Comparison of ENCODE assay signal across 47 mouse cellular contexts in genomic region chr16:59404798-59405197, GRCm38 (mm10). TPM values are rescaled to one million over a fixed set of nuclear protein-coding genes. Genes with fewer than 3 reads are reported as not detected.
"Had no signal": no experiment of that assay in that cellular context is flagged by ENCODE, and none has a peak within 500 bp of the region (broad histone marks: within the 10 kb centered on the region; RNA-seq: fewer than 3 reads in every experiment).

No protein-coding gene starts in this region.

- H3K27ac ChIP-seq: limb, embryonic 10.5 days; limb, embryonic 12.5 days; limb, embryonic 13.5 days; limb, embryonic 15.5 days; liver, embryonic 12.5 days; liver, embryonic 13.5 days; liver, embryonic 14.5 days; liver, embryonic 15.5 days; lung, embryonic 15.5 days; macrophage; midbrain, embryonic 10.5 days; midbrain, embryonic 12.5 days; midbrain, embryonic 13.5 days; midbrain, embryonic 15.5 days; neural tube, embryonic 12.5 days had no signal

- H3K9me3 ChIP-seq: limb, embryonic 10.5 days; limb, embryonic 12.5 days; limb, embryonic 13.5 days; limb, embryonic 15.5 days; liver, embryonic 12.5 days; liver, embryonic 13.5 days; liver, embryonic 15.5 days; lung, embryonic 15.5 days; megakaryocyte, embryonic 14.5 days; midbrain, embryonic 10.5 days; midbrain, embryonic 12.5 days; midbrain, embryonic 13.5 days; midbrain, embryonic 15.5 days; neural tube, embryonic 12.5 days had no signal

- ATAC-seq: liver, embryonic 12.5 days; liver, postnatal 0 days; lung, postnatal 0 days; midbrain, embryonic 13.5 days; midbrain, embryonic 15.5 days; midbrain, embryonic 16.5 days had no signal

- H3K36me3 ChIP-seq: limb, embryonic 10.5 days; limb, embryonic 12.5 days; limb, embryonic 13.5 days; limb, embryonic 15.5 days; liver, embryonic 12.5 days; liver, embryonic 13.5 days; liver, embryonic 15.5 days; lung, embryonic 15.5 days; midbrain, embryonic 10.5 days; midbrain, embryonic 12.5 days; midbrain, embryonic 13.5 days; midbrain, embryonic 15.5 days; neural tube, embryonic 12.5 days had no signal

- H3K27me3 ChIP-seq: limb, embryonic 12.5 days; limb, embryonic 13.5 days; limb, embryonic 15.5 days; liver, embryonic 12.5 days; liver, embryonic 13.5 days; liver, embryonic 15.5 days; lung, embryonic 15.5 days; megakaryocyte, embryonic 14.5 days; midbrain, embryonic 12.5 days; midbrain, embryonic 13.5 days; midbrain, embryonic 15.5 days; neural tube, embryonic 12.5 days had no signal

- H3K4me3 ChIP-seq: limb, embryonic 10.5 days; limb, embryonic 12.5 days; limb, embryonic 13.5 days; limb, embryonic 15.5 days; liver, embryonic 12.5 days; liver, embryonic 13.5 days; liver, embryonic 15.5 days; lung, embryonic 15.5 days; megakaryocyte, embryonic 14.5 days; midbrain, embryonic 10.5 days; midbrain, embryonic 12.5 days; midbrain, embryonic 13.5 days; midbrain, embryonic 15.5 days; myocyte; neural tube, embryonic 12.5 days had no signal

- DNase-seq: left cerebral cortex, postnatal 4 days; liver; liver, embryonic 13.5 days; liver, postnatal 0 days; lung, adult 18-20 months; lung, adult 2 months; lung, embryonic 14.5 days; lung, postnatal 10 days; lung, postnatal 14 days; lung, postnatal 36 days; lung, postnatal 4 days; midbrain, embryonic 14.5 days had no signal

- H3K4me2 ChIP-seq: limb, embryonic 12.5 days; limb, embryonic 13.5 days; limb, embryonic 15.5 days; liver, embryonic 11.5 days; liver, embryonic 12.5 days; liver, embryonic 13.5 days; liver, embryonic 15.5 days; lung, embryonic 14.5 days; lung, embryonic 15.5 days; midbrain, embryonic 11.5 days; midbrain, embryonic 12.5 days; midbrain, embryonic 13.5 days; midbrain, embryonic 15.5 days; neural tube, embryonic 12.5 days had no signal

- H3K9ac ChIP-seq: limb, embryonic 12.5 days; limb, embryonic 13.5 days; limb, embryonic 15.5 days; liver, embryonic 12.5 days; liver, embryonic 13.5 days; liver, embryonic 14.5 days; liver, embryonic 15.5 days; liver, postnatal 0 days; lung, embryonic 14.5 days; lung, embryonic 15.5 days; midbrain, embryonic 12.5 days; midbrain, embryonic 13.5 days; midbrain, embryonic 15.5 days; neural tube, embryonic 12.5 days had no signal

- H3K4me1 ChIP-seq: limb, embryonic 10.5 days; limb, embryonic 12.5 days; limb, embryonic 13.5 days; limb, embryonic 15.5 days; liver, embryonic 12.5 days; liver, embryonic 13.5 days; liver, embryonic 15.5 days; lung, embryonic 15.5 days; megakaryocyte, embryonic 14.5 days; midbrain, embryonic 10.5 days; midbrain, embryonic 12.5 days; midbrain, embryonic 13.5 days; neural tube, embryonic 12.5 days had no signal

RNA-seq across cellular contexts. Expression of gene Gabrr3, which starts 2.3 kb away (rescaled TPM):
- total RNA-seq: left cerebral cortex, postnatal 4 days; liver, adult 2 months; megakaryocyte progenitor cell, adult 5-6 weeks; megakaryocyte, adult 5-6 weeks; megakaryocyte-erythroid progenitor cell, adult 5-6 weeks; monocyte, adult 5-6 weeks had no signal
- polyA plus RNA-seq: limb, embryonic 15.5 days; liver, adult 2 months; liver, embryonic 11.5 days; liver, embryonic 12.5 days; liver, embryonic 13.5 days; liver, embryonic 14.5 days; liver, embryonic 15.5 days; liver, embryonic 16.5 days; liver, postnatal 0 days; lung, adult 2 months; lung, embryonic 14.5 days; lung, embryonic 15.5 days; lung, embryonic 16.5 days; lung, postnatal 0 days; macrophage; midbrain, embryonic 16.5 days; midbrain, postnatal 0 days; myocyte; neural tube, embryonic 11.5 days; neural tube, embryonic 12.5 days had no signal

RNA-seq across cellular contexts. Expression of gene Olfr209, which starts 41.0 kb away (rescaled TPM):
- total RNA-seq: left cerebral cortex, postnatal 10 days; left cerebral cortex, postnatal 14 days; left cerebral cortex, postnatal 25 days; left cerebral cortex, postnatal 36 days; left cerebral cortex, postnatal 4 days; liver, adult 2 months; megakaryocyte progenitor cell, adult 5-6 weeks; megakaryocyte, adult 5-6 weeks; megakaryocyte-erythroid progenitor cell, adult 5-6 weeks; midbrain, postnatal 0 days; monocyte, adult 5-6 weeks had no signal
- polyA plus RNA-seq: limb, embryonic 10.5 days; limb, embryonic 11.5 days; limb, embryonic 12.5 days; limb, embryonic 13.5 days; limb, embryonic 14.5 days; limb, embryonic 15.5 days; liver, adult 2 months; liver, embryonic 11.5 days; liver, embryonic 12.5 days; liver, embryonic 13.5 days; liver, embryonic 14.5 days; liver, embryonic 15.5 days; liver, embryonic 16.5 days; liver, postnatal 0 days; lung, adult 2 months; lung, embryonic 14.5 days; lung, embryonic 15.5 days; lung, embryonic 16.5 days; lung, postnatal 0 days; macrophage; midbrain, embryonic 10.5 days; midbrain, embryonic 11.5 days; midbrain, embryonic 12.5 days; midbrain, embryonic 13.5 days; midbrain, embryonic 14.5 days; midbrain, embryonic 15.5 days; midbrain, embryonic 16.5 days; midbrain, postnatal 0 days; myocyte; neural tube, embryonic 11.5 days; neural tube, embryonic 12.5 days had no signal

RNA-seq across cellular contexts. Expression of gene Olfr206, which starts 55.8 kb away (rescaled TPM):
- total RNA-seq: left cerebral cortex, postnatal 10 days; left cerebral cortex, postnatal 14 days; left cerebral cortex, postnatal 25 days; left cerebral cortex, postnatal 36 days; left cerebral cortex, postnatal 4 days; liver, adult 2 months; megakaryocyte progenitor cell, adult 5-6 weeks; megakaryocyte, adult 5-6 weeks; megakaryocyte-erythroid progenitor cell, adult 5-6 weeks; midbrain, postnatal 0 days; monocyte, adult 5-6 weeks had no signal
- polyA plus RNA-seq: limb, embryonic 10.5 days; limb, embryonic 11.5 days; limb, embryonic 12.5 days; limb, embryonic 13.5 days; limb, embryonic 14.5 days; limb, embryonic 15.5 days; liver, adult 2 months; liver, embryonic 11.5 days; liver, embryonic 12.5 days; liver, embryonic 13.5 days; liver, embryonic 14.5 days; liver, embryonic 15.5 days; liver, embryonic 16.5 days; liver, postnatal 0 days; lung, adult 2 months; lung, embryonic 14.5 days; lung, embryonic 15.5 days; lung, embryonic 16.5 days; lung, postnatal 0 days; macrophage; midbrain, embryonic 10.5 days; midbrain, embryonic 11.5 days; midbrain, embryonic 12.5 days; midbrain, embryonic 13.5 days; midbrain, embryonic 14.5 days; midbrain, embryonic 15.5 days; midbrain, embryonic 16.5 days; midbrain, postnatal 0 days; myocyte; neural tube, embryonic 11.5 days; neural tube, embryonic 12.5 days had no signal
